In genomic region chr5:69707099-69707498, GRCm38 (mm10) we compare ENCODE assay signal across 35 mouse cellular contexts.
DNase-seq lines count a peak whose midpoint lies in the region; ATAC-seq and TF ChIP-seq lines count a peak whose summit lies in the region.
"Had no signal": no experiment of that assay in that cellular context is flagged by ENCODE, and none has a peak within 500 bp of the region (broad histone marks: within the 10 kb centered on the region; RNA-seq: fewer than 3 reads in every experiment).

No protein-coding gene starts in this region.

- ATAC-seq in forebrain, postnatal 0 days: peak; percentile 23; the same call in 1 of the 2 replicates
- ATAC-seq in forebrain, embryonic 12.5 days (ENCODE audit: low FRiP score): no peak
- ATAC-seq: CD4-positive, CD25-positive, alpha-beta regulatory T cell, adult 4 months; forebrain, embryonic 16.5 days; inflammation-experienced regulatory T-cells, adult 6 months had no signal

- H3K4me3 ChIP-seq in forebrain, postnatal 0 days (ENCODE audit: low read depth, low read length): no peak overlapping the region
- no peak overlapping the region for H3K4me3 ChIP-seq in forebrain, embryonic 12.5 days (replicated peaks)
- H3K4me3 ChIP-seq: embryonic facial prominence, embryonic 13.5 days; forebrain, embryonic 10.5 days; gastrocnemius, adult 2 months; heart, adult 2 months; heart, embryonic 12.5 days; hindbrain, embryonic 15.5 days; kidney, embryonic 15.5 days; layer of hippocampus, adult 2 months; limb, embryonic 12.5 days; liver, embryonic 15.5 days; midbrain, embryonic 10.5 days; myocyte; neural tube, embryonic 13.5 days had no signal

- no peak for TF ChIP-seq CTCF in forebrain, postnatal 0 days (IDR thresholded peaks at IDR 0.05; ENCODE audit: low read depth)

- H3K4me1 ChIP-seq in forebrain, postnatal 0 days (ENCODE audit: insufficient read depth): peaks cover 9% of the 10 kb centered on the region; the same call in 1 of the 2 replicates
- 0 out of 2 replicates have a peak, but pooled peaks cover 3% of the 10 kb centered on the region for H3K4me1 ChIP-seq in forebrain, embryonic 12.5 days
- H3K4me1 ChIP-seq: embryonic facial prominence, embryonic 13.5 days; forebrain, embryonic 10.5 days; heart, embryonic 12.5 days; kidney, embryonic 15.5 days; limb, embryonic 12.5 days; liver, embryonic 15.5 days; neural tube, embryonic 13.5 days had no signal

- H3K36me3 ChIP-seq in forebrain, postnatal 0 days (ENCODE audit: insufficient read depth): no peaks in the 10 kb centered on the region
- no peaks in the 10 kb centered on the region for H3K36me3 ChIP-seq in forebrain, embryonic 12.5 days (replicated peaks)
- H3K36me3 ChIP-seq: embryonic facial prominence, embryonic 13.5 days; forebrain, embryonic 10.5 days; heart, embryonic 12.5 days; hindbrain, embryonic 15.5 days; kidney, embryonic 15.5 days; limb, embryonic 12.5 days; liver, embryonic 15.5 days; midbrain, embryonic 10.5 days; neural tube, embryonic 13.5 days had no signal

- H3K9ac ChIP-seq in forebrain, postnatal 0 days: no peak overlapping the region
- no peak overlapping the region for H3K9ac ChIP-seq in forebrain, embryonic 12.5 days
- H3K9ac ChIP-seq: embryonic facial prominence, embryonic 13.5 days; heart, embryonic 12.5 days; hindbrain, embryonic 15.5 days; kidney, embryonic 15.5 days; limb, embryonic 12.5 days; liver, embryonic 15.5 days; lung, embryonic 14.5 days; neural tube, embryonic 13.5 days had no signal

- H3K27ac ChIP-seq in forebrain, postnatal 0 days (ENCODE audit: low read depth, low read length): no peak overlapping the region
- H3K27ac ChIP-seq in forebrain, embryonic 12.5 days: no peak overlapping the region
- H3K27ac ChIP-seq: embryonic facial prominence, embryonic 13.5 days; forebrain, embryonic 10.5 days; gastrocnemius, adult 2 months; heart, adult 2 months; hindbrain, embryonic 15.5 days; kidney, embryonic 15.5 days; layer of hippocampus, adult 2 months; limb, embryonic 12.5 days; liver, embryonic 15.5 days; midbrain, embryonic 10.5 days; neural tube, embryonic 13.5 days had no signal

- H3K4me2 ChIP-seq in forebrain, postnatal 0 days (ENCODE audit: low read depth): no peak overlapping the region
- H3K4me2 ChIP-seq in forebrain, embryonic 12.5 days: no peak overlapping the region
- H3K4me2 ChIP-seq: embryonic facial prominence, embryonic 13.5 days; heart, embryonic 12.5 days; hindbrain, embryonic 15.5 days; kidney, embryonic 15.5 days; limb, embryonic 12.5 days; liver, embryonic 15.5 days; lung, embryonic 14.5 days; neural tube, embryonic 13.5 days had no signal

- H3K27me3 ChIP-seq in forebrain, postnatal 0 days (ENCODE audit: insufficient read depth, low read length): no peaks in the 10 kb centered on the region
- H3K27me3 ChIP-seq in forebrain, embryonic 12.5 days: no peaks in the 10 kb centered on the region
- H3K27me3 ChIP-seq: embryonic facial prominence, embryonic 13.5 days; heart, embryonic 12.5 days; hindbrain, embryonic 15.5 days; kidney, embryonic 15.5 days; limb, embryonic 12.5 days; liver, embryonic 15.5 days; neural tube, embryonic 13.5 days had no signal

- DNase-seq in forebrain, postnatal 0 days: no peak
- DNase-seq in layer of hippocampus, adult 9-11 months: peak; percentile 18
- no peak for DNase-seq in layer of hippocampus, adult 9-10 months (ENCODE audit: low spot score)
- peak; percentile 16 to 25 for DNase-seq in right cerebral cortex, adult 2 months (ENCODE audit: low spot score in 2 of 2)
- DNase-seq in right cerebral cortex, postnatal 10 days (ENCODE audit: low spot score in 2 of 2): no peak
- DNase-seq in gastrocnemius, adult 8-10 months (ENCODE audit: low spot score in 2 of 2): no peak
- DNase-seq: adrenal gland, adult 2 months; adrenal gland, postnatal 36 days; cerebellum, adult 2 months; cerebellum, postnatal 14 days; gastrocnemius, adult 2 months; heart, adult 2 months; heart, postnatal 4 days; kidney, adult 11 months; kidney, postnatal 25 days; lung, embryonic 14.5 days; lung, postnatal 14 days; right cerebral cortex, postnatal 4 days; thymus, adult 2 months; thymus, postnatal 36 days had no signal

- no peaks in the 10 kb centered on the region for H3K9me3 ChIP-seq in forebrain, postnatal 0 days (ENCODE audit: low read length)
- no peaks in the 10 kb centered on the region for H3K9me3 ChIP-seq in forebrain, embryonic 12.5 days
- H3K9me3 ChIP-seq: embryonic facial prominence, embryonic 13.5 days; forebrain, embryonic 10.5 days; hindbrain, embryonic 15.5 days; kidney, embryonic 15.5 days; limb, embryonic 12.5 days; liver, embryonic 15.5 days; midbrain, embryonic 10.5 days; neural tube, embryonic 13.5 days had no signal

- whole genome bisulfite sequencing in forebrain, postnatal 0 days: 20% methylated on average over 2 of the region's 2 CpGs
- 6% methylated on average over 2 of the region's 2 CpGs for WGBS in forebrain, embryonic 12.5 days

Comparison
In these comparisons a context has a peak if more than half of its experiments do, and no peak if none do; other contexts are left out.
1. DNase-seq: peak in layer of hippocampus, adult 9-11 months (single experiment) and right cerebral cortex, adult 2 months (2 of 2); none in forebrain, postnatal 0 days (single experiment), layer of hippocampus, adult 9-10 months (single experiment), right cerebral cortex, postnatal 10 days (0 of 2) and gastrocnemius, adult 8-10 months (0 of 2).